Comparison of ENCODE assay signal across 10 mouse cellular contexts in the genomic region with DNA sequence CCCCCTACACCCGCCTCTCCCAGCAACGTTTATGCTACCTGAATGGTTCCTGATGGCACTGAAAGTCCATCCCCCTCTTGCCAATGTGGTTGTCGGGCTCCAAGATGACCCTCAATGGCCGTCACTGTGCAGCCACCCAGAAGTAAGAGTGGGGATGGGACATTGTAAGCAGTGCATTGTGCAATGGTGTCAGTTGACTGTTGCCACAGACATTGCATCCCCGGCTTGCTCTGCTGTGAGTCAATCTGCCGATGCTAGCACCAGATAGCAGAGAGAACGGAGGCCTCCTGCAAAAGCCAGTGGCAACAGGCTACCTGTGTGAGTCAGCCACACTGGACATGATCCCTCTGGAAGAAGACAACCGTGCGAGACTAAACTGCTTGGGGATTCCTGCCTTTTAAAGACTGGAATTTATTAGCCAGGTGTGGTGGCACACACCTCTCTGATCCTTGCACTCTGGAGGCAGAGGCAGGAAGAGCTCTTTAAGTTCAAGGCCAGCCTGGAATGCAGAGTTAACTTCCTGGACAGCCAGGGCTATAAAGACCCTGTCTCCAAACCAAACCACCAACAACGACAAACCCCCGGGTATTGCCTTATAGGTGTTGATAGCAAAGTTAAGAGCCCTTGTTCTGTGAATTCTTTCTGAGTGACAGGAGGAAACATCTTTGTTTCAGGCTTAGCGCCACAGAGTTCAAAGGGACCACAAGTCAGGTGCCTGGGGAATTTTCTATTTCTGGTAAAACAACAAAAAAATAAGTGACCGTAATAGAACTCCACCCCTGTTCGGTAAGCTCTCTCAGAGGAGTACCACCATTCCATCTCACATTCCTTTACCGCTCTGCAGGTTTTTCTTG. TPM values are rescaled to one million over a fixed set of nuclear protein-coding genes. Genes with fewer than 3 reads are reported as not detected.
DNase-seq lines count a peak whose midpoint lies in the region; ATAC-seq lines count a peak whose summit lies in the region.
"Had no signal": no experiment of that assay in that cellular context is flagged by ENCODE, and none has a peak within 500 bp of the region (broad histone marks: within the 10 kb centered on the region; RNA-seq: fewer than 3 reads in every experiment).

No protein-coding gene starts in this region.

- H3K27ac ChIP-seq in liver, embryonic 15.5 days (replicated peaks), result peak overlapping the region; percentile 54
- H3K27ac ChIP-seq: heart, adult 2 months had no signal

- intact Hi-C loops in left cerebral cortex, postnatal 10 days (cut with DNase I), result no loop called here

- H3K36me3 ChIP-seq in liver, embryonic 15.5 days (replicated peaks), result peaks cover 18% of the 10 kb centered on the region

- ATAC-seq in liver, embryonic 15.5 days (ENCODE audit: insufficient read depth), result peak; percentile 13; the same call in 1 of the 2 replicates
- ATAC-seq: forebrain, embryonic 14.5 days had no signal

- no peaks in the 10 kb centered on the region for H3K27me3 ChIP-seq in liver, embryonic 15.5 days

- no peaks in the 10 kb centered on the region for H3K9me3 ChIP-seq in liver, embryonic 15.5 days (replicated peaks)

- H3K4me1 ChIP-seq in liver, embryonic 15.5 days (replicated peaks), result peaks cover 38% of the 10 kb centered on the region

- H3K4me2 ChIP-seq in liver, embryonic 15.5 days, result no peak overlapping the region

- peak; percentile 88 for DNase-seq in heart, adult 11 months
- DNase-seq in heart, adult 9 months (ENCODE audit: low spot score in 2 of 2), result no peak
- DNase-seq in urinary bladder, postnatal 36 days (ENCODE audit: low spot score in 2 of 2), result peak; percentile 39 to 69
- DNase-seq in urinary bladder, postnatal 25 days (ENCODE audit: low spot score), result no peak
- DNase-seq in embryo, embryonic 10 days (ENCODE audit: low spot score), result no peak
- DNase-seq in left cerebral cortex, postnatal 10 days (ENCODE audit: extremely low spot score in 1 of 2, low spot score in 2 of 2), result no peak
- DNase-seq in cerebellum, postnatal 25 days, result no peak
- DNase-seq: heart, adult 2 months had no signal

- H3K9ac ChIP-seq in liver, embryonic 15.5 days, result no peak overlapping the region

- no peak overlapping the region for H3K4me3 ChIP-seq in liver, embryonic 15.5 days (replicated peaks)
- H3K4me3 ChIP-seq: heart, adult 2 months had no signal

- WGBS in liver, embryonic 15.5 days (ENCODE audit: insufficient replicate concordance), result 68% methylated on average over 15 of the region's 15 CpGs

RNA-seq across cellular contexts. Expression of gene Myom1, which starts 16.7 kb away (rescaled TPM):
- polyA plus RNA-seq in liver, embryonic 15.5 days (2015; fragmentation: Nextera tagmentation; extraction: Ambion mirVana), result 1.3 and 2.6 TPM in 2 replicates
- total RNA-seq in left cerebral cortex, postnatal 10 days (2021), result 1 to 10 TPM; 3.4 to 3.9 TPM

RNA-seq across cellular contexts. Expression of gene Myl12a, which starts 16.9 kb away (rescaled TPM):
- 172 and 186 TPM in 2 replicates for polyA plus RNA-seq in liver, embryonic 15.5 days (2015; fragmentation: Nextera tagmentation; extraction: Ambion mirVana)
- total RNA-seq in left cerebral cortex, postnatal 10 days (2021), result 10 to 100 TPM; 45.1 to 47.8 TPM

Comparison
In these comparisons a context has a peak if more than half of its experiments do, and no peak if none do; other contexts are left out.
1. DNase-seq: peak in heart, adult 11 months (single experiment) and urinary bladder, postnatal 36 days (2 of 2); none in heart, adult 9 months (0 of 2), urinary bladder, postnatal 25 days (single experiment), embryo, embryonic 10 days (single experiment), left cerebral cortex, postnatal 10 days (0 of 2) and cerebellum, postnatal 25 days (0 of 2).